Mouse (Mus musculus) cerebellum, postnatal 36 days (tissue): ENCODE measurements around the gene Gpd1l.
A peak's percentile ranks its signal among the peaks of the same experiment; 100 is the strongest.
"Not testable (repeated sequence)": the region's sequence is repeated elsewhere in the genome, so short reads cannot be mapped to it uniquely, and the experiment has no call there.

Source experiments
- DNase-seq, 2 experiments: peaks; one replicate each; pipeline ENCODE4 v3.0.0; 2021 to 2022; ENCODE audit warnings: mixed read lengths in 2 of 2

The Gpd1l gene

DNA sequence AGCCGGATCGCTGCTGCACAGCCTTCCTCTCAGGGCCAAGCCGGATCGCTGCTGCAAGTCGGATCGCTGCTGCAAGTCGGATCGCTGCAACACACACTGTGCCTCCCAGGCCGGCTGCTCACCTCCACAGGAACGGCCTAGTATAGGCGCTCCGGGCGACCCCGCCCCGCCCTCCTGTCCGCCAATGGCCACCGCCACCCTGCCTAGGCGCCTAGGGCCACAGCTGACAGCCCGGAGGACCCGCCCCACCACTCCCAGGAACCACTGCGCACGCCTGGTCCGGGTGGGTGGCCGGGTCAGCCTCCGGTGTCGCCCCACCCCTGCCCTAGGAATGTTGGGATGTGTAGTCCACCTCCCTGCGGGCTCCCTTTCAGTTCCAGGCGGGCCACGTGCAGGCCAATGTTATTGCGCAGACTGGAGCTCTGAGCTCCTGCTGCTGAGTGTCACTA lies at the start of gene Gpd1l:
TSS of gene Gpd1l (minus strand) at position 265 of the 449 bp plus-strand sequence.
- peak; percentile 93 to 97 for DNase-seq

DNA sequence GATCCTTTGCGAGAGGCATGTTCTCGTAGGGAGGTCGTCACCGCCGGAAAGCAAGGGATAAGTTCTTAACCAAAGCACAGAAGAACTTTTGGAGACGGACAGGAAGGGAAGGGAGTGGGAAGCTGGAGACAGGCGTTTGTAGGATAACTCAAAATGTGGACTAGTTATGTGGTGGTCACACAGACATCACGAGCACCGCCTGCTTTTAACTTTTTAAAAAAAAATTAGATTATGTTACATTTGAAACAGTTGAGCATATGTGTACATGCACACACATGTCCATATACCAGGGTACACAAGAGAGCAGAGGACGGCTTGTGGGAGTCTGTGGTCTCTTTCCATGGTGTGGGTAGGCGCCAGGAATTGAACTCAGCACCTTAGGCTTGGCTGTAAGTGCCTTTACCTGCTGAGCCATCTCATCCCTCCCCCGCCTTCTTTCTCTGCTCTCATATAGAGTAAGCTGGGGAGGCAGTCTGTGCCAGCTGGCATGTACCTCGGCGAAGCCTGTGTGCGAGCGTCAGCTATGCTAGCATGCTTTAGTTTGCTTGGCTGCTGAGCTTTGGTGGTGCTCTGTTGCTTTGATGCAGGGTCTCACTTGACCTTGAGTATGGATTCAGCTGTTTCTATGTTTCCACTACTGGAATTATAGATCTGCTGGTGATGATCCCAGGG lies 49.0 kb upstream of the Gpd1l start, which contains the start of gene Rps27rt:
TSS of gene Rps27rt (minus strand) at position 51 of the 672 bp plus-strand sequence.
- DNase-seq, result no peak

DNA sequence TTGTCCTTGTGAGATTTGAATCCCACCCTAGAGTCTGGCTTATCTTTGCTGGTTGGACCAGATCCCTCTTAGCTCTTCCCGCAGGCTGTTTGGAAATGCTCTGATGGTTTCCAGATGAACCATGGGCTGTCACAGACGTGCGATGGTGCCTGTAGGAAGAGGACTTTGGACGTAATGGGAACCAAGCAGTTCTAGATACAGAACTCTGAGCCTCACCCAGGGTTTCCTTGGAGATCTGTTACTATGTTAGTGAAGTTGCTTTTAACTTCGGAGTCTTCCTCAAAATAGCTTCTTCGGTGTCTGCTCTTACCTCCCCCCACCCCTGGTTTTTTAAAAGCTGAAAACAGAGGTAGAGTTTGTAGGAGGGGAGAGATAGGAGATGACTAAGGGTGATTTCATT lies 46.2 kb upstream of the Gpd1l start:
- DNase-seq, result no peak

DNA sequence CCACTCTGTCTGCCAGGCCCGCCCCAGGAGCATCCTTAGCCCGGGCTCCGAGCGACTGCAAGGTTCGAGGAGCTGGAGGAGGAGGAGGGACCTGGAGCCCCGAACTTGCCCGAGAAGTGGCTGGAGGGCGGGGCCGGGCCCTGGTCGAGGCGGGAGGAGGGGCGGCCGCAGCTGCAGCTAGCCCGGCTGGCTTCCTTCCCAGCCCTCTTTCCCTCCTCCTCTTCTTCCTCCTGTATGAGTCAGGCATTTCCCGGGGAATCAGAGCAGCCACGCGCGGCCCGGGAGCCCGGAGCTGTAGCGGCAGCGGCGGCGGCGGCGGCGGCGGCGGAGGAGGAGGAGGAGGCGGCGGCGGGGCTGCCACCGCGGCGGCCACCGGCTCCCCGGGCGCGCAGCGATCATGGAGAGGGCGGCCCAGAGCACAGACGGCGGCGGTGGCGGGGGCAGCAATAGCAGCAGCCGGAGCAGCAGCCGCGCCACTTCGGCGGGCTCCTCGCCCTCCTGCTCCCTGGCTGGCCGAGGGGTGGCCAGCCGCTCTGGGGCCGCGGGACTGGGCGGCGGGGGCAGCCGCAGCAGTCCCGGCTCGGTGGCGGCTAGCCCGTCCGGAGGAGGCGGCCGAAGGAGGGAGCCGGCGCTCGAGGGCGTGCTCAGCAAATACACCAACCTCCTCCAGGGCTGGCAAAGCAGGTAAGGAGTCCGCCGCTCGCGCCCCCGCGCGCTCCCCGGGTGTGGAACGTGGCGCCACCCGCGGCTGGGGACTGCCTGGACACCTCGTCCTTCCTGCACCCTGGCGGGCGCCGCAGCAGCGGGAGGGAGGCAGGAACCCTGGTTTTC lies 44.7 kb upstream of the Gpd1l start, which contains the start of gene Osbpl10:
TSS of gene Osbpl10 (plus strand) at position 289 of the 831 bp plus-strand sequence.
- peak; percentile 62 to 66 for DNase-seq

DNA sequence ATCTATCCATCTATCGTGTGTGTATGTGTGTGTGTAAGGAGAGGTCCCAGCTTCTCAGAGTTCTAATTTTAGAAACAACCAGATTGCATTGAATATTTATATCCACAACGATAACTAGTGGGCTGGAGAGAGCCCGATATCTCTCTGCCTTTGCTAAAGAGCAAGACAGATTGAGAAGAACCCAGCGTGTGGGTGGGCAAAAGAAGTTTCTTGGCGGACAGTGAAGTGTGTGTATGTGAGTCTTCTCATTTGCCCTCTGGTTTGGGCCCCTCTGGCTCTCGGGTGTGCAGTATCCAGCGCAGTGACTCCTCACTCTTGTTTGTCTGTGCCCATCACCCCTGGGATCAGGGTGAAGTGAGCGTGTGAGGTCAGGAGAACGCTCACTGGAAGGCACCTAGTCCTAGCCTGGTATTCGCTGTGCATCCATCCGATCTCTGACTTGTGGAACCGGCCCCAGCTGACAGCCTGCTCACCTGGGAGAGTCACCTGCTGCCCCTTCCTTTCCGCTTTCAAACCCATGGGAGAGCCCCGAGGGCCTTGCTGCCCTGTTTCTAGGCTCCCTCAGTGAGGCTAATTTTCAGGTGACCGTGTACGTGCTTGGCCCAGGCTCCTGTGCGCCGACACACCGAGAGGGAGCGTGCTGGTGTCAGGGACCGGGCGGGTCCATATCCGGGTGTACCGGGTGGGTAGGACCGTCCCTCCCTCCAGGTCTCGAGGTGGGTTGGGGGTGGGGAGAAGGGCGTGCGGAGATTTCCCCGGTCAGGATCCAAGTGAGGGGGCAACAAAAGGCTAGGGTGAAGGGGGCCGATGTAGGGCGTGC lies 43.9 kb upstream of the Gpd1l start:
- DNase-seq, result peak; percentile 57 to 59

DNA sequence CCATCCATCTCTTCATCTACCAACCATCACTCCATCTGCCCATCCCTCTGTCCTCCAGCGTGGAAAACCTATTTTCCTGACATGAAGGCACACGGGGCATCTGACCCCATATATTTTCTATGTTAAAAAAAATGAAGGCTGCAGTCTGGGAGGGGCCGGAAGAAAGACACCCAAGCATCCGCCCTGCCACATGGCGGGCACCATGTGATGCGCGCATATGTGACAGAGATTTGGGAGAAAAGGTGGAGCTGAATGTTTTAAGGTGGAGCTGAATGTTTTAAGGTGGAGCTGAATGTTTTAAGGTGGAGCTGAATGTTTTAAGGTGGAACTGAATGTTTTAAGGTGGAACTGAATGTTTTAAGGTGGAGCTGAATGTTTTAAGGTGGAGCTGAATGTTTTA lies 32.5 kb upstream of the Gpd1l start:
- not testable (repeated sequence) for DNase-seq

DNA sequence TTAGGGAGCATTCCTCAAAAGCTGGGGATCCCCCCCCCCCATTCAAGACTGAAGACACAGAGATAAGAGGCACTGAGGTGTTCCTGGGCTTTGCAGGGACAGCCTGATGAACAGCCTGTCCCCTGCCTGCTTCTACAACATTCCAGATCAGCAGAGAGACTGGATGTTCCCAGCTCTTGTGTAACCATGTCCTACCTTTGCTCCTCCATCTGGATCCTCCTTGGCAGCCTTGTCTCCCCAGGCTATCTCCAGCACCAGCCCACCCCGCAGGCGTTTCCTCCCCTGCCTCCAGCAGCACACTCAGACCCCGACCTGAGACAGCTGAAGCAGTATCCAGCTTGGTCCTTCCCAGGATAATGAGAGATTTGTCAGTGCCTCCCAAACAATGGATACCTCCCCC lies 30.3 kb upstream of the Gpd1l start:
- no peak for DNase-seq

DNA sequence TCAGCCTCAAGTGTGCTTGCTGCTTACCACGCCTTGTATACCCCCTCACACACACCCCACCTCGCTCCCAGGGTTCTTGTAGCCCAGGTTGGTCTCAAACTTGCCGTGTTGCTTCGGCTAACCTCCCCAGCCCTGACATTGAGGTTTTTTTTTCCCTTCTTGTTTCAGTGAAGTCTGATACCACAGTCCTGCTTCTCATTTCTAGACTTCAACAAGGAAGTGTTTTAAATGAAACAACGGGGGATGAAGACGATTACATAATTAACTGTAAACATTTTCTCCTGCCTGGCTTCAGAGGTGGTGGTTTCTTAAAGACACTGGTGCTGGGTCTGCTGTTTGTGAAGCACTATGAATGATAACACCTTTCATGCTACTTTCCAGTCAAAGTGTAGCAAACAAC lies 27.1 kb upstream of the Gpd1l start:
- no peak for DNase-seq

DNA sequence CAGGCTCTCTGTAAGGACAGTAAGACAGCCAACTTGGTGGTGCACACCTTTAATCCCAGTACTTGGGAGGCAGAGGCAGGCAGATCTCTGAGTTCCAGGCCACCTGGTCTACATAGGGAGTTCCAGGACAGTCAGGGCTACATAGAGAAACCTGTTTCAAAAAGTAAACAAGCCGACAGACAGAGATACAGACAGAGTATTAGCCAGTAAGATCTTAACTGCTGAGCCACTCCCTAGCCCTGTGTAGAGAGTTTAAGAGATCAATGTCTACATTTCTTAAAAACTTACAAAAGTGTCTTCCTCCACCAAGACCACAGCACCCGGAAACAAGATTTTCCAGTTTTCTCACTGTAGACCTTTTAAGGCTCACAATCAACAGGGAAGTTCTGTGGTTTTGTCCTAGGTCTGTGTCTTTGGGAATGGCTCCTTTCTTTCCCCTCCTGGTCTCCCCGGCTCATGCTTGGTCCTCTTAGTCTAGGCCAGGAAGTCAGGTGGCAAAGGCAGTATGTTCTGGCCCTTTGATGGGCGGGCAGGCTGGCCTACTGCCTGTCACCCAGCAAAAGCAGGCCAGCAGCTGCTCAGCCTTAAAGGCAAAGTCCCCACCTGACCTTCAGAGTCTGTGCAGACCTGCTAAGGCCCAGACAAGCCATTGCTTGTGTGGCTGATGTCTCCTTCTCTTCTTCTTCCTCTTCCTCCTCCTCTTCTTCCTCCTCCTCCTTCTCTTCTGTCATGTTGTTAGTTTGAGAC lies 26.4 kb upstream of the Gpd1l start:
- DNase-seq, result no peak

DNA sequence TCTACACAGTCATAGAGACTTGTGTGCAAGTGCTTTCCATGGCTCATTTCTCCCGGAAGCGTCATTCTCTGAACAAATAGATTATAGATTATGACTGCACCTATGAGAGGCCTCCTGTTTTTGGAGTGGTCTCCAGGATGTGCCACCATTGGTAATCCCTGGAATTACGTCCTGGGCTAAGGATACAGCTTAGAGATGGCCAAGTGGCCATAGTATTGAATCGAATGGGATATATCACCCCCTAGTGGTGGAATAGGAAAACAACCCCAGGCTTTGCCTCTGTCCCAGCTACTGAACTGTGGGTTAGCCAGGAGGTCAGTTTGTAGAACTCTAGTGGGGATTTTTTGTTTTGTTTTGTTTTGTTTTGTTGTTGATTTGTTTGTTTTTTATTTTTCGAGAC lies 23.2 kb upstream of the Gpd1l start:
- peak in 1 of 2 experiments; percentile 40 for DNase-seq

DNA sequence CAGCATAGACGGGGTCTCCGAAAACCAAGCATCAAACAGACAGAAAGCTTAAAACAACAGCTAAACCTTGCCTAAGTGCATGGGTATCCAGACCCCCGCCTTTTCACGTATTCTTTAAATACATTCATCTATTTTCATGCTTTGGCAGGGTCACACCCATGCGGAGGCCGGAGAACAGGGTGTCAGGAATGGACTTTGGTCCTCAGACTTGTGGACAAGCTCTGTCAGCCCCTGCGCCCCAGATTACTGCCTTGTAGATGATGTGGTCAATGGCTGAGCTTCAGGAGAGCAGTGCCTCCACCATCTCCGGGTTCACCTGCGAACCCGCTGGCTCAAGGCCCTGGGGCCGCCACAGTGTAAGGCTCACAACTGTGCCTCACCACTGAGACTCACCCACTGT lies 21.6 kb upstream of the Gpd1l start:
- DNase-seq, result no peak

DNA sequence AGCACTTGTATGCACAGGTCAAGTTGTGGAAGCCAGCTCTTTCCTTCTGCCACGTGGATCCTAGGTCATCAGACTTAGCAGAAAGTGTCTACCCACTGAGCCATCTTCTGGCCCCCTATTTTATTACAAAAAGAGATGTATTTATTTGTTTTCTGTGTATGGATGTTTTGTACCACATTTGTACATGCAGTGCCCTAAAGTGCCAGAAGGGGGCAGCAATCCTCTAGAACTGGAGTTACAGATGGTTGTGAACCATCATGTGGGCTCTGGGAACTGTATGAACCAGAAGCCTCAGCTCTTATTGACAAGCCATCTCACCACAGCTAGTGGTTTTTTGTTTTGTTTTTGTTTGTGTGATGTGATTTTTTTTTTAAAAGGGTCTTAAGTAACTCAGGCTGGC lies 19.1 kb upstream of the Gpd1l start:
- no peak for DNase-seq

DNA sequence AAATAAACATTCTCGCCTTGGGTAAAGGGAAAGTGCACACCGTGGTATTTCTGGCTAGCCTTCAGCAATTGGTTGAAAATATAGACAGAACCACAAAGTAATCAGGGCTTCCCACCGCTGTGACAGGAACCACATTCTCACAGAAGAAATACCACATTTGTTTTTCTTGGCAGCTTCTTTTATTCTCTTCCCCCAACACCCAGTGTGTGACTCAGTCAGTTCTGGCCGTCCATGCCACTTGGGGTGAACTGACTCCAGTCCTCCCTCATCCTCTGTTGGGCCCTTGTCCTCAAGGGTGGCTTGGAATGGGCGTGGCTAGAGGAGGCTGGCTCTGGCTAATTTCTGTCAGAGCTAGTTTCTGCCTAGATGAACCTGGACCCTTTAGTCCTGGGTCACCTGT lies 14.6 kb upstream of the Gpd1l start:
- no peak for DNase-seq

DNA sequence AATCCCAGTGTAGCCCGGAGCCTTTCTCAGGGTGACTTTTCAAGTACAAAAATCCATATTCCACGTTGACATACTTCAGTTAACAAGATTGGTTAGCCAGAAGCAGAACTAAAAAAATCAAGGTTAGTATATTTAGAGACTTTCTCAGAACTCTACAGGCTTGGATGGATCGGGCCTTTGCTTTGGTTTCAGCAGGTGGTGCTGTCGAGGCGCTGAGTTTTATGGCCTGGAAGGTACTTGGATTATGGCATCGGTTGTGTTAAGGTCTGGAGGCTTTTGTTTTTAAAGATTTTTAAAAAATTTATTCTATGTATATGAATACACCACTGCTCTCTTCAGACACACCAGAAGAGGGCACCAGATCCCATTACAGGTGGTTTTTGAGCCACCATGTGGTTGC lies 11.8 kb upstream of the Gpd1l start:
- no peak for DNase-seq

DNA sequence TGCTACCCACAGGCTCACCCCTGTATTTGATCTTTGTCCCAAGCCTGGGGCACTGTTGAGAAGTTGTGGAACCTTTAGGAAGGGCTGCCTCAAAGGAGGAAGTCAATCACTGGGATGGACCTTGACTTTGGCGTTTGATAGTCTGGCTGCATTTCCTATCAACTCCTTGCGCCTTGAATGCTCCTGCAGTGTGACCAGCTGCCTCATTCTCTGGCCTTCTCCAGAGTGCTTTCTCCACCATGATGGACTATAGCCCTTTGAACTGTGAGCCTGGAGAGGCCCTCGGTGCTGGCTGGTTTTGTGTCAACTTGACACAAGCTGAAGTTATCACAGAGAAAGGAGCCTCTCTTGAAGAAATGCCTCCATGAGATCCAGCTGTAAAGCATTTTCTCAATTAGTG lies 10.9 kb upstream of the Gpd1l start:
- DNase-seq, result no peak

DNA sequence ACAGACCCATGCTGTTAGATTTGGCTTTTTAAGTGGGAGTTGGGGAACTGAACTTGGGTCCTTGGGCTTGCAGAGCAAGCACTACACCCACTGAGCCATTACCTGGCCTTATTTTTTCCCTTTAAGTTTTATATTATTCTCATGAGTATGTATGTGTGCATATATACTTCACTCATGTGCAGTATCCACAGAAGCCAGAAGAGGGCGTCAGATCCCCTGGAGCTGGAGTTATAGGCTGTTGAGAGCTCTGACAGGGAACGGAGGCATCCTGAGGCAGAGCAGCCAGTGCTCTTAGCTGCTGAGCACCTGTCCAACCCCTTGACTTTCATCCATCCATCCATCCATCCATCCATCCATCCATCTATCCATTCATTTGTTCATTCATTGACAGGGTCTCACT lies 2.9 kb upstream of the Gpd1l start:
- DNase-seq, result no peak

DNA sequence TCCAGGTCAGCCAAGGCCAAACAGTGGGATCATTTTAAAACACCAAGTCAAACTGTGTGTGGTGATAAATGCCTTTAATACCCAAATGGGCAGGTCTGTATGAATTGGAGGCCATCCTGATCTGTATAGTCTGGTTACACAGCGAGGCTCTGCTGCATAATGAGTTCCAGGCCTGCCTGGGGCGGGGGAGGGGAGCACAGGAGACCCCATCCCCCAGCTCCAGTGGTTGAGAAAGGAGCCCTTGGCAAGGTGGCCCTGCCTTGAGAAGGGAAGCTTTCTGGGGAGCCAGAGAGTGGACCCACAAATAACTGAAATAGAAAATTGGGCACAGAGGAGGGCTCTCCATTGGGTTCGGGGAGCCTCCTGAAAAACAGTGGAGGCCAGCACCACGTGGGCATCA lies 1.5 kb upstream of the Gpd1l start:
- DNase-seq, result no peak

DNA sequence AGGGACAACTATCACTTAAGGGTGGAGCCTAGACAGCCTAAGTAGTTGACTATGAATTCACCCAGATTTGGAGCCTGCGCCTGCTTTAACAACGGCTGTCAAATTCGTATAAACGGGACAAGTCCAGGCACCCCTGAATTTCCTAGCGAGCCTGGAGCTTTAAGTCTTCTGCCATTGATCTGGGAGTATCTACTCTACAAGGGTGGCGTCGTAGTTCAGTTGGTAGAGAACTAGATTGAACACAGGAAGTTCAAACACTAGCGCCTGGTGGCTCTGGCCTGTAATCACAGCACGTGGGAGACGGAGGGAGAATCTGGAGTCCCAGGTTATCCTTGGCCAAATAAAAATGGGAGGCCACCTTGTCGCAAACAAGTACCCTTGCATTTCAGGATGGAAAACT lies 444 bp upstream of the Gpd1l start:
- no peak for DNase-seq

DNA sequence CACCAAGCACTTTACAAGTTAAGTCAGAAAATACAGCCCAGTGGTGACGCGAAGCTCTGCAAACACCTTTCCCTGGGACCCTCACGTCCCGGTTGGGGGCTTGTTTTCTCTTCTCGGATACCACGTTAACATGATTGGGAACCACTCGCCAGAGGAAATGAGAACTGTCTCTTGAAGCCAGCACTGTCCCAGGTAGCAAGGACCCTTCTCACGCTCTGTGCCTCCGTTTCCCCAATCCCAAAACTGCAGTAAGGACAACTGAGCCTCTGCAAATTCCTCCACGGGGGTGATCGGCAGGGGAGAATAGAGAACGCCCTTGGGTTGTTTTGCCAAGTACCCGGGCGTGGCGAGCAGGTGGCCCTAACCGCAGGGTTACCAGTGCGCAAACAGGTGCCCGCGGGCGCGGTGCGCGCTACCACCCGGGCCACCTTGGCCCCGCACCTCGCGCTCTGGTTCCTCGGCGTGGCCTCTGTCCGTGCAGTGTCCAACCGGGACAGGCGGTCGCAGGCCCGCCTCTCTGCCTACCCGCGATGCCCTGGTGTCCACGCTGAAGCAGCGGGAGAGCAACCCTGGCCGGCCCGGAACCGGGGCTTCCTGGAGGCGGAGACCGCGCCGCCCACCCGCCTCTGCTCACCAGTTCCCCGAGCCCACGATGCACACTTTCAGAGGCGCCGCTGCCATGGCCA lies 607 bp downstream of the Gpd1l start:
- peak in 1 of 2 experiments; percentile 50 for DNase-seq

DNA sequence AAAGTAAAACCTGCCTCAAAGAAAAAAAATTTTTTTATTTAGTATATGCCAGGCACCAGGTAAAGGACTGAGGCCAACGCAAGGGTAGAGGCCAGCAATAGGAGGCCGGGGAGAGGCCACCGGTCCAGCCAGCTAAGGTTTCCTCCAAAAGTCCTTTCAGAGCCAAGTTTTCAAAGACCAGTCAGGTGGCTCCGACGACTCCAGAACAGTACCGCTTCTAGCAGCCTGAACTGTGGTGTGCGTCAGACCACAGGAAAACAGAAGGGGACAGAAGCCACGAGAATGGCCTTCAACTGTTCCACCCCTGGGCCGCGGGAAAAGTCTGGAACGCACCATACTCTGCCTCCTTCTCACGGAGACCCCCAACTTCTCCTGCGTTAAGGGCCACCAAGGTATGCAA lies 1.2 kb downstream of the Gpd1l start:
- no peak for DNase-seq

DNA sequence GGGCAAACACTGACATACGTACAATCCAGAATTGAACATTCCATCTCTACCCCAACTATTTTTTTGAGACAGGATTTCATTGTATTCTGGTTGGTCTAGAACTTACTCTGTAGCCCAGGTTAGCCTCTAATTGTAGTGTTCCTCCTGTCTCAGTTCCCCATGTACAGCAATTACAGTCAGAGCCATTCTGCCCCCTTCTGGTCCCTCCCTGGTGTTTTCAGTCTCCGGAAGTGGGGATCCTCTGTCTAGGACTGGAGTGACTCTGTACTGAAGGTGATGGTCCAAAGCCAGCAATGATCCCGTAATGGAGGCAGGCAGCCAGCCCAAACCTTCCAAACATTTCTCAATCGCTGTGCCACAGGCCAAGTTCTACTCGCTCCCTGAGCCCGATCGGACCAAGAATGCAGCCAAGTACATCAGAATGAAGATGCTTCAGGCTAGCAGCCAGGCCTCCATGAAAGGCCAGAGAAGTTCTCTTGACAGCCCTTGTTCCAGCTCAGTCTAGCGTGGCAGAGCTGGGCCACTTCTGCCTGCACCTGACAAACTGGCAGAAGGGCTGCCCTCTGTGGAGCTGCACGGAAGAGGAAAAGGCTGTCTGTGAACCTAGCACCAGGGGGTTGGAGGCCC lies 3.2 kb downstream of the Gpd1l start:
- DNase-seq, result peak; percentile 32 to 40
